Mouse (Mus musculus) CD4-positive, CD25-positive, alpha-beta regulatory T cell, adult 2 months (primary cell): ENCODE data around the gene Lrrc31.
"Not testable (repeated sequence)": the region's sequence is repeated elsewhere in the genome, so short reads cannot be mapped to it uniquely, and the experiment has no call there.

Source experiments
- DNase-seq: peaks from one replicate; pipeline ENCODE4 v3.0.0-alpha.2; 2012; ENCODE audit warnings: low read depth, low spot score

Gene Lrrc31

GRCm38 (mm10) chr3:30699711-30700505 lies at the start of gene Lrrc31:
Lrrc31 (minus strand) TSS chr3:30699843.
- not testable (repeated sequence) for DNase-seq

GRCm38 (mm10) chr3:30748316-30748715 lies 48.7 kb upstream of the Lrrc31 start:
- DNase-seq = no peak

DNA sequence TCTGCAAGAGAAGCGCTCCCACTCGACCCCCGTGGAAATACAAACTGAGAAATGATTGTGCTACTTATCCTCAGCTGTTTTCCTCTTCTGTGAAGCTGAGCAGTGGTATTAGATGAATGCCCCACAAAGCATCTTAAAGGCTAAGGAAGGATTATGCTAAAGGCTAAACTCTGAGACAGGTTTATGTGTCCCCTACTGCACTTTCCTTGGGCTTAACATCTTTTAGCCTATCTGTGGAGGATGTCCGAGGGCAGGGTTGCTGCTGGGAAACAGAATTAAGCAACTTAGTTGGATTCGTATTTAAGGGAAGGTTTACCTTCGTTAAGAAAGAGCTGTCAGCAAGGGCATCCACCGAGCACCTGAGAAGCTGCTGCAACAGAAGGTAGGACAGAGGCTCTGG lies 46.4 kb upstream of the Lrrc31 start, which contains the start of gene Samd7:
TSS of gene Samd7 (plus strand) at position 288 of the 400 bp plus-strand sequence.
- no peak for DNase-seq

GRCm38 (mm10) chr3:30742891-30743290 lies 43.2 kb upstream of the Lrrc31 start:
- DNase-seq = no peak

DNA sequence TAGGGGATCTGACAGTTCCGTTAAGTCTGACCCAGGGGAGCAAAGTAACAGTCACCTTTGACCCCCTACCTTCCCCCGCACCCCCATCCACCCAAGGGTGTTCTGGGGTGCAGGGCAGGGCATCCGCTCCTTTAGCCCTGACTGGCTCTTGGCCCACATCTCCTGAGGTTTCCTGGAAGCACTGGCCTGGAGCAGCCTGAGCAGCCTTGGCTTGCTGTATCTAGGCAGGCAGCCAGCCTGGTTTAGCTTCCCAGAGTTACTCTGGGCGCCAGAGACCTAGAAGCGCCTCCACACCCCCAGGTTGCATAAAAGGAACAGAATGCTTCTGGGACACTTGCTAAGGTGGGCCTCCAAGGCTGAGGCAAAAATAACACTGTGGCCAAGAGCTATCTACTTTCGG lies 41.7 kb upstream of the Lrrc31 start:
- DNase-seq = no peak

DNA sequence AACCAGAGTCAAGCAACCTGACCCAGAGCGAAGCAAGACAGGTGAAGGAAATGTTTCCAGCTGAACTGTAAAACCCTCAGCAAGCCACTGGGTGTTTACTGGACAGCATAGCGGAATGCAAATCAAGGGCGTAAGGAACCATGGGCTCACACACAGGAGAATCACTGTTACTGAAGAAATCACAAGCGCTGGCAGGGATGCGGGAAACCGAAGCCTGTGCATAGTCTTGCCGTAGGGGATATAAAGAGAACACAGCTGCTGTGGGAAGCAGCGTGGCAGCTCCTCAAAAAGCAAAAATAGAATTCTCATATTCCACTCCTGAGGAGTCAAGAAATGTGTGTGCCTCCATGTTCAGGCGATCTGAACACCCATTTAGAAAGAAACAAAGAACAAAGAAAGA lies 37.2 kb upstream of the Lrrc31 start:
- no peak for DNase-seq

- no peak for DNase-seq
These were observed 29.4 kb upstream of the Lrrc31 start for GRCm38 (mm10) chr3:30729046-30729445.

DNA sequence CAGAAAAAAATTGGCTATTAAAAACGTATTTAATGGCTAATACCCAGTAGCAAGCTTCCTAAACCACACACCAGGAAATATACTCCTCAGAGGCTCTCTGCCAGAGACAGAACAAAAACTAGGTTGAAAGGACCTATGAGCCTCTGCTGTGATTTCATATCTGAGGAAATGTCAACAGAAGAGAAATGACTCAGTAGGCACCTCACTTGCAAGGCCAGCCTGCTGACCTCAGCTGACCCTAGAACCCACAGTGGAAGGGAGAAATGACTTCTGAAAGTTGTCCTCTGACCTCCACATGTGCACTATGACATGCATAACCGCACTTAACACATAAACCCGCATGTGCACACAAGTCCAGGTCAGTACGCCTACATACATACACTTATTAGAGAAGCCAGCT lies 27.6 kb upstream of the Lrrc31 start:
- DNase-seq = no peak

GRCm38 (mm10) chr3:30725514-30725913 lies 25.9 kb upstream of the Lrrc31 start:
- DNase-seq = peak; percentile 22

- no peak for DNase-seq
These were observed 25.3 kb upstream of the Lrrc31 start for GRCm38 (mm10) chr3:30724848-30725465.

- DNase-seq = no peak
These were observed 24.6 kb upstream of the Lrrc31 start for GRCm38 (mm10) chr3:30724105-30724824.

DNA sequence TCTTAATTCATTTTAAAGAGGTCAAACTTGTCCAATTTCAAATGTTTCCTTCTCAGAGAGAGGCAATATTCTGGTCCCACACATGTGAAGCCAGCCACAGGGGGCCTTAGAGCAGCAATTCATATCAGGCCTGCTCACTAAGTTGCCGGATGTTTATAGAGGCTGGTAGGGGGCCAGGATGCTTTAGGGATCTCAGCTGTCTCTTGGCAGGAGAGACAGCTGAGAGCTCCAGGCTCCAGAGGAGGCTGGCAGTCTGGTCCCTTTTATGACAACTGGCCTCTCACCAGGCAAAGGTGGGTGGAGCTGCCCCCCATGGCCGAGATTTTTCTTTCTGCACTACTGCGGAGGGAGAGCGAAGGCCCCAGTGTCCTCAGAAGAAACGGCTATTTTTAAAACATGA lies 23.5 kb upstream of the Lrrc31 start:
- DNase-seq = no peak

DNA sequence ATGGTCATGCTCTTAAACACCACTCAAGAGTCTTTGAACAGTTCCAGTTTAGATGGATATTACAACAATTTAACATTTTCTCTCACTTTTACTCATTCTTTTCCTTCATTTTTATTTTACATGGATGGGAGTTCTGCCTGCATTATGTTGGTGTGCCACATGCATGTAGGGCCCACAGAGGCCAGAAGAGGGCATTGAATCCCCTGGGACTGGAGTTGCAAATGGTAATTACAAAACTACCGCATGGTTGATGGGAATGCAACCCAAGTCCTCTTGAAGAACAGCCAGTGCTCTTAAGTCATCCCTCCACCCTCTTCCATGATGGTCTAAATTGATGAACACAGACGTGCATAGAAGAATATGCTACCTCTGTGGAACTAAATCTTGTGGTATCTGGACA lies 22.8 kb upstream of the Lrrc31 start:
- no peak for DNase-seq

- DNase-seq = no peak
These were observed 22.4 kb upstream of the Lrrc31 start for GRCm38 (mm10) chr3:30722036-30722435.

DNA sequence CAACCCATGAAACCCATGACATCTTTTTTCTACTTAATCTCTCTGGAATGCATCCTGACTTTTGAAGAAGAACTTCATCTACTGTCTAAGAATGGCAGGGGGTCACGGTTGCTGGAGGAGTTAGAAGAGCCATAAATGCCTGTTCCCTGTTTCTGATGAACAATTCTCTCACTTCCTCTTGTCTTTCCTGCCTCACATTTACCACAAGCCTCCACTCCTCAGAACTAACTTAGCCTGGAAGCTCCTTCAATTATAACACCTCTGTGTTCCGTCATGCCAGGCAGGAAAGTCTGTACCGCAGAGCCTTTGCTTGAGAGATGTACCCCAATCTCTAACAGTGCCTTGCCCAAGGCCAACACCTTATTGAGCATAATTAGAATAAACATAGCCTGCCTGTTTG lies 19.0 kb upstream of the Lrrc31 start:
- DNase-seq = no peak

DNA sequence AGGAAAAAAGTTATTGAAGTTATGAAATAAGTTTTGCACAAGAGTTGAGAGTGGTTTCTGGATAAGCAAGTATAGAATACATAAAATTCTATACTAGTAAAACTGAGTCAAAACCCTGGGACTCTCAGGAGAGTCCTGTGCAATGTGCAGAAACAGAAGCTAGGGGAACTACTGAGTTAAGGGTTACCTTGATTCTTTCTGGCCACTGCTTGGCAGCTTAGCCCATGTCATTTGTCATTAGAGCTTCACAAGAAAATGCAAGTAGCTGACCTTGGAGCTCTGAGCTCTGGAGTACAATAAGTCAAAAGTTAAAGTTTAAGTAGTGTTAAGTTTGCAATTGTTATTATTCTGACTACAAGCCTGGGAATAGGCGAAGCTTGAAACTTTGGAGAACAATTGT lies 13.7 kb upstream of the Lrrc31 start:
- DNase-seq = no peak

DNA sequence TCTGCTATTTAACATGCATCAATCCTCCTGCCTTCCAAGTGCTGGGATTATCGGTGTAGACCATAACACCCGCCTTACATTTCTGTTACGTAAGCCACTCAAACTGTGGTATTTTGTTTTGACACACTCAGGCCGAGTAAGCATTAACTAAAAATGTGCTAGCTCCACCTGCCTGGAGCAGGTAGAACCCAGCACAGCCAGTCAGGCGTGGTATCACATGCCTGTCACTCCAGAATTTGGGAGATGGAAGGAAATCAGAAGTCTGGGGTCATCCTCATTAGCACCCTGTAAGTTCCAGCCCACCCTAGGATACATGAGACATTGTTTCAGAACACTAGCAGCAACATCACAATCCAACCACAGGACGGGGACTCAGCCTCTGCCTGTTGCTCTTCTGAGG lies 10.5 kb upstream of the Lrrc31 start:
- no peak for DNase-seq

DNA sequence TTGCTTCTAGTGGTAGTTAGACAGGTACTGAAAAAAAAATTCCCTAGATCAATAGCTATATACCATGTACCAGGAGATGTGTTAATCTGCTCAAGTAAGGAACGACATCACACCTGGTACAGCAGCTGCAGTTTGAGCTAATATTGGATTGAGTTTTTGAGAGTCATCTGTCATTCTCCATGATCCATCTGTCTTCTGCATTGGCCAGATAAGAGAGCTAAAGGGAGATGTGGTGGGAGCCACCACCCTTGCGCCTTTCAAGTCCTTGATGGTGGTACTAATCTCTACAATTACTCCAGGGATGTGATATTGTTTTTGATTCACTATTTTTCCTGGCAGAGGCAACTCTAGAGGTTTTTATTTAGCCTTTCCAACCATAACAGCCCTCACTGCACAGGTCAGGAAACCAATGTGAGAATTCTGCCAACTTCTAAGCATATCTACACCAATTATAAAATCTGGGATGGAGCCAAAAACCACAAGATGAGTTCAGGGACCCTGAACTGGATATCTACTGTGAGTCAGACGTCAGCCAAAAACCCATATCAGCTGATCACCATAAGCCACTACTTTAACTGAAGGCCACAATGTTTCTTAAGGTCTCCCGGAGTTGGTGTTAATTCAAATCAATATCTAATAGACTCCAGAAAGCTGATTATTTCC lies 7.1 kb upstream of the Lrrc31 start:
- DNase-seq = no peak

DNA sequence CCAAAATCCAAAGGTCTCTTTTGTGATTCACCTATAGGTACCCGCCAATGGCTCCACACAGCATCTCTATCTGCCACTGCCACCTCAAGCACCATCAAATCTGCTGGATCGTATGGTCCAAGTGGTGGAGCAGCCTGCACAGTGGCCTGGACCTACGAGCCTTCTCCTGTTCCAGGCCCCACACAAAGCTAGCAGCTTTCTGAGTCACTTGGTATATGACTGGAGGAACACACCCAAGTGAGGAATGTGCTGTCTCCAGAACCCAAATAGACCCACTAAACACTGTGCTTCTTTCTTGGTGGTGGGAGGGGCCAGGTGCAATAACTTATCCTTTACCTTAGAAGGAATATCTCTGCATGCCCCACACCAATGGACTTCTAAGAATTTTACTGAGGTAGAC lies 6.3 kb upstream of the Lrrc31 start:
- DNase-seq = no peak

DNA sequence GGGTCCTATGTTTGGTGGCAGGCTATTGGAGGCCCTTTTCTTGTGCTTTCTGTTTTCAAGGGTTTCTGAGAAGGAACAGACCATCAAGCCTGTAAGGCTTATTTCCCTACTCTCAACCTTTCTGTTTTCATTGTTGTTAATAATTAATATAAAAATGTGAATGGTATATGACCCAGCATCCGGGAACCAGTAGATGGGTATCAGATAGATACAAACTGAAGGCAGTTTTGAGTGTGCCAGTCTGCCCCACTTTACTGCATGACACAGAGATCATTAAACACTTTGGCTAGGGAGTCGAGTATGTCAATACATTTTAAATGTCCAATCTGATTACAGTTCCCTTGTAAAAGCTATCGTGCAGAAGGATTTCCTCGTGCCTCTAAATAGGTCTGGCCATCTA lies 1.8 kb downstream of the Lrrc31 start:
- no peak for DNase-seq

- peak; percentile 39 for DNase-seq
These were observed 3.3 kb downstream of the Lrrc31 start for GRCm38 (mm10) chr3:30696346-30696745.

DNA sequence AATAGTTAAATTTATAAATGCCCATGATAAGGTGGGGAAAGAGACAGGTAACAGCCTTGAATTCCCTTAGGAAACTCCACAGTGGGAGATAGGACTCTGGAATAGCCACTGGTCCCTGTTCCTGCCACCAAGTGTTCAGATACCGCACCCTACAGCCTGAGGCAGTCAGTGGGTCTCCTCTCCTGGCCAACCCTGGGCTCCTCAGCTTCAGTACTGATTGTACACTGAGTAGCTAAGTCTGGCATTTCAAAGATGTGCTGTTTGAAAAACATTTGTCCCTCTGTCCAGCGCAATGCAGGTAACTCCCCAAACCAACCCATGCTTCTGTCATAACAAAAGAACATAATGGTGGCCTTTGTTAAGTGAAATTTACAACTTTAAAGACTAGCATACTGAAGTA lies 4.0 kb downstream of the Lrrc31 start:
- DNase-seq = no peak
